Mouse (Mus musculus) neural tube, embryonic 14.5 days (tissue): ENCODE measurements around the gene Rab26. TPM values are rescaled to one million over a fixed set of nuclear protein-coding genes. Genes with fewer than 3 reads are reported as not detected.
A peak's percentile ranks its signal among the peaks of the same experiment; 100 is the strongest.

Source experiments
- ATAC-seq: fragments of 200-750 bp; cut with Nextera tagmentation; 2 replicates; pipeline ENCODE4 v1.8.0; 2017; ENCODE audit warnings: low read depth, mild to moderate bottlenecking, moderate TSS enrichment, moderate library complexity
- H3K27ac ChIP-seq: fragments of 300-500 bp; sonication (generic); 2 replicates; pipeline ENCODE4 v1.5.1; 2014; ENCODE audit warnings: low read depth, mild to moderate bottlenecking, control low read depth, low read length, moderate library complexity, mixed read lengths
- H3K27me3 ChIP-seq: fragments of 300-500 bp; sonication (generic); 2 replicates; pipeline ENCODE4 v1.6.1; 2014; ENCODE audit warnings: low read length; ENCODE audit not compliant: control insufficient read depth, insufficient read depth
- H3K36me3 ChIP-seq: fragments of 300-500 bp; sonication (generic); 2 replicates; pipeline ENCODE4 v1.6.1; 2014; ENCODE audit warnings: low read length, mixed read lengths; ENCODE audit not compliant: control insufficient read depth, insufficient read depth
- H3K4me1 ChIP-seq: fragments of 300-500 bp; sonication (generic); 2 replicates; pipeline ENCODE4 v1.6.1; 2014; ENCODE audit warnings: low read length; ENCODE audit not compliant: control insufficient read depth, insufficient read depth
- H3K4me2 ChIP-seq: fragments of 300-500 bp; sonication (generic); 2 replicates; pipeline ENCODE4 v1.6.1; 2014; ENCODE audit warnings: mild to moderate bottlenecking, low read depth, low read length, control low read depth
- H3K4me3 ChIP-seq: fragments of 300-500 bp; sonication (generic); 2 replicates; pipeline ENCODE4 v1.5.1; 2014; ENCODE audit warnings: low read depth, low read length, control low read depth, mixed read lengths
- H3K9ac ChIP-seq: fragments of 300-500 bp; sonication (generic); replicated peaks from 2 replicates; pipeline ENCODE4 v1.6.1; 2014; ENCODE audit warnings: low read depth, mild to moderate bottlenecking, control low read depth, low read length, mixed read lengths
- H3K9me3 ChIP-seq: fragments of 300-500 bp; sonication (generic); 2 replicates; pipeline ENCODE4 v1.6.1; 2016; ENCODE audit warnings: low read length; ENCODE audit not compliant: control insufficient read depth
- WGBS: fragments of 180-500 bp; shearing (Covaris S2); extraction: QIAGEN DNeasy Blood & Tissue Kit; methylation state at CpG from one replicate; pipeline ENCODE4 v1.1.7; 2014; 5-methylcytosine and 5-hydroxymethylcytosine counted together
- polyA plus RNA-seq: library from polyadenylated mRNA; unstranded; fragments of >200 nt; fragmentation: Nextera tagmentation; extraction: Ambion mirVana; gene quantifications from 2 replicates; pipeline ENCODE4 v1.2.1, GENCODE M21; 2014

Rab26 gene
- polyA plus RNA-seq, 1 experiment from 2014 or later, result 5.7 TPM

DNA sequence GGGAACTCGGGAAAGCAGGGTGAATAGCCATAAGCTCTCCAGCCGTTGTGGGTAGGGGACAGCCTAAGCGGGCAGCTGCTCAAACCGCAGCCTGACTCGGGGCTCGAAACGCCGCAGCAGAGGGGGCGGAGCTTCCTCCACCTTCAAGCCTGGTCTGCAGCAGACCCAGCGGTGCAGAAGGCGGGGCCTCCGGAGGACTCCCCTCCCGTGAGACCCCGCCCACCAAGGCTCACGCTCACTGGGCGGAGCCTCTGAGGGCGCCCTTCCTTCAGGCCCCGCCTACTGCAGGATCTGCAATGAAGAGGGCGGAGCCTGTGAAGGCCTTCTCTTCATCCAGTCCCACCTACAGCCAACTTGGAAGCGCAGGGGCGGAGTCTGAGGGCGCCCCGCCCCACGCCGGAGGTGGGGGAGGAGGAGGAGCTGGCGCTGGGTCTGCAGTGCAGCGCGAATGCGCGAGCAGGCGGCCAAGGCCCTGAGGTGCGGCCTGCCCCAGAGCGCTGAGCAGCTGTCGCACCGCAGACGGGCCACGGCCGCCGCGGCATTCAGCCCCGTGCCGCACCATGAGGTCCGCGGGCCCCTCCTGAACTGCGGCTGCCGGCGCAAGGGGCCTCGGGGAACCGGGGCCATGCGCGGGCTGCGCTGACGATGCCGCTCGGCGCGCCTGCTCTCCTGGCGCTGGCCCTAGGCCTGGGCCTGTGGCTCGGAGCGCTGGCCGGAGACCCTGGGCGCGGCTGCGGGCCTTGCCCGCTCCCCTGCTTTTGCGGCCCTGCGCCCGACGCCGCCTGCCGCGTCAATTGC, 15.8 kb upstream of the Rab26 start, which contains the start of gene Pkd1:
TSS of gene Pkd1 (plus strand) at position 217 of the 798 bp plus-strand sequence.
- Histone ChIP-seq H3K36me3 (no peaks in the 10 kb centered on the region), H3K27ac (peak within 1 kb of the TSS; percentile 96), H3K4me2 (peak within 1 kb of the TSS; percentile 91), H3K27me3 (no peaks in the 10 kb centered on the region), H3K9me3 (no peaks in the 10 kb centered on the region), H3K4me3 (peak within 1 kb of the TSS; percentile 86), H3K4me1 (peaks cover 25% of the 10 kb centered on the region), H3K9ac (peak within 1 kb of the TSS; percentile 96)
- under 1% methylated on average over 67 of the region's 72 CpGs for WGBS
- peak; percentile 95 for ATAC-seq

DNA sequence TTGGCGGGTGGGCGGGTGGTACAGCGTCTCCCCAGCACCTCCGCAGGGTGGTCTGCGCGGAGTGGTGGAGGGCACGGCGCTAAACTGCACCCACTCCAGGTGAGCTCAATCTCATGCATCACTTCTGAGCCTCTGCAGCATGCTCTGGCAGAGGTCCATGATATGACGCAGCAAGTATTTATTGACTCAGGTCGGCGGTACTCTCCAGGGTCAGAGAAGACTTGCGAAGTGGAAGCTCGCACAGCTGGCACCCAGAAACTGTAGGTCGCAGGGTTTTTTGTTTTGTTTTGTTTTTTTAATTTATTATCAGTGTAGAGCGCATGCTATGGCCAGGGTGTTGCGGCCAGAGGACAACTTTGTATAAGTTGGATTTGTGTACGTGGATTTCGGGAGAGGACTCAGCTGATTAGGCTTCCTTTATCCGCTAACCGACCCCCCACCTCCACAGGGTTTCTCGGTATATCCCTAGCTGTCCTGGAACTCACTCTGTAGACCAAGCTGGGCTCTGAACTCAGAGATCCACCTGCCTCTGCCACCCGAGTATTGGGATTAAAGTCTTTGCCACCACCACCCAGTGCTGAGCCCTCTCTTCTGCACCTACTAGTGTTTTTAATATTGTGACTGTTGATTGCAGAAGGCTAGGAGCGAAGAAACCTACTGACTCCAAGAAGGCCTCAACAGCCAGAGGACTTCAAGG, 15.1 kb upstream of the Rab26 start:
- peak; percentile 22; the same call in 1 of the 2 replicates for ATAC-seq
- H3K4me2 ChIP-seq, result peak overlapping the region; percentile 91
- H3K27ac ChIP-seq, result peak overlapping the region; percentile 55; the same call in 1 of the 2 replicates
- H3K4me3 ChIP-seq, result peak overlapping the region; percentile 86
- 0 out of 2 replicates have a peak overlapping the region, but pooled peaks have one; percentile 16 for H3K9ac ChIP-seq
- H3K36me3 ChIP-seq, result no peaks in the 10 kb centered on the region
- WGBS, result 4% methylated on average over 23 of the region's 23 CpGs
- H3K9me3 ChIP-seq, result no peaks in the 10 kb centered on the region
- no peaks in the 10 kb centered on the region for H3K27me3 ChIP-seq
- H3K4me1 ChIP-seq, result peaks cover 25% of the 10 kb centered on the region

DNA sequence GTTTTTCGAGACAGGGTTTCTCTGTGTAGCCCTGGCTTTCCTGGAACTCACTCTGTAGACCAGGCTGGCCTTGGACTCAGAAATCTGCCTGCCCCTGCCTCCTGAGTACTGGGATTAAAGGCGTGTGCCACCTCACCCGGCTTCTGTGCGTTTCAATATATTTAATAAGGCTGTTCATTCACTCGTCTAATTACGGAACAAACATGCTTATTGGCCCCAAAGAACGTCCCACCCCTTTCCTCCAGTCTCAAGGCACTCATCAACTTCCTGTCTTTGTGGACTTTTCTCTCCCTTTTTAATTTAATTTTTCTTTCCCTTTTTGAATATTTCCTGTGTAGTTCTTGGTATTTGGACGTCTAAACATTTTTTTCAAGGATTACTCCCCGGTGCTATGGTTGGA, 14.4 kb upstream of the Rab26 start:
- 42% methylated on average over 9 of the region's 9 CpGs for WGBS
- no peak for ATAC-seq
- peak overlapping the region; percentile 86 for H3K4me3 ChIP-seq
- H3K27me3 ChIP-seq, result no peaks in the 10 kb centered on the region
- H3K27ac ChIP-seq, result no peak overlapping the region
- H3K4me1 ChIP-seq, result peaks cover 25% of the 10 kb centered on the region
- peak overlapping the region; percentile 91; the same call in 1 of the 2 replicates for H3K4me2 ChIP-seq
- no peak overlapping the region for H3K9ac ChIP-seq
- H3K36me3 ChIP-seq, result no peaks in the 10 kb centered on the region
- no peaks in the 10 kb centered on the region for H3K9me3 ChIP-seq

DNA sequence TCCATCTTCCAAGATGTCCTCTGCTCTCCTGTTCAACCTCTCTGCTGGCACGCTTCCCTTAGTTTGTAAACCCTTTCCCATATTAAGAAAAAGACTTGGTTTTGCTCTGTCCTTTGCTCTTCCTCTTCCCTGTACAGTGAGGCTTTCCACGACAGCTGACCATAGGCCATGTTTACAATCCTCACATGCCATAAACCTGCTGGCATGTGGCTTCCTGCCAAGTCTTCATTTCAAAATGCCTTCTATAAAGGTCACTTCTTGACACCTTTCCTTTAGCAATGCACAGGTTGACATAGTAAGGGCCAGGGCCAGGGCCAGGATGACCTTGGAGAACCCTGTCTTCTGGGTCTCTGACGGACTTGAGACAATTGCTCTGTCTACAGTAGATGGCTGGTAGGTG, 12.2 kb upstream of the Rab26 start:
- no peak overlapping the region for H3K4me2 ChIP-seq
- 80% methylated on average over 3 of the region's 3 CpGs for WGBS
- no peak for ATAC-seq

DNA sequence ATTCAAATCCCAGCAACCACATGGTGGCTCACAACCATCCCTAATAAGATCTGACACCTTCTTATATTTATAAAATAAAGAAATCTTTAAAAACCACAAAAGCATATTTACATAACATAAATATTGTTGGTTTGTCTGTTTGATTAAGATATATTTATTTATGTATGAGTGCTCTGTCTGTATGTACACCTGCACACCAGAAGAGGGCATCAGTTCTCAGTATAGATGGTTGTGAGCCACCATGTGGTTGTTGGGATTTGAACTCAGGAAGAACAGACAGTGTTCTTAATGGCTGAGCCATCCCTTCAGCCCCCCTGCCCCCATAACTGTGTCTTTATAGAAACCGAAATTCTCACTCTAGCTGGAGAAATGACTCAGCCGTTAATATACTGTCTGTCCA, 11.2 kb upstream of the Rab26 start:
- H3K9me3 ChIP-seq, result no peaks in the 10 kb centered on the region
- no peaks in the 10 kb centered on the region for H3K27me3 ChIP-seq
- H3K27ac ChIP-seq, result no peak overlapping the region
- no peak overlapping the region for H3K4me2 ChIP-seq
- no peak for ATAC-seq
- H3K9ac ChIP-seq, result no peak overlapping the region
- H3K36me3 ChIP-seq, result no peaks in the 10 kb centered on the region
- H3K4me1 ChIP-seq, result peaks cover 4% of the 10 kb centered on the region; the same call in 1 of the 2 replicates
- H3K4me3 ChIP-seq, result no peak overlapping the region
- WGBS, result 86% methylated on average over 2 of the region's 2 CpGs

More for the DNA sequence above, 12.2 kb upstream of the Rab26 start:
- Histone ChIP-seq H3K27ac (no peak overlapping the region), H3K4me1 (peaks cover 10% of the 10 kb centered on the region), H3K27me3 (no peaks in the 10 kb centered on the region), H3K4me3 (no peak overlapping the region), H3K36me3 (no peaks in the 10 kb centered on the region), H3K9ac (no peak overlapping the region), H3K9me3 (no peaks in the 10 kb centered on the region)

DNA sequence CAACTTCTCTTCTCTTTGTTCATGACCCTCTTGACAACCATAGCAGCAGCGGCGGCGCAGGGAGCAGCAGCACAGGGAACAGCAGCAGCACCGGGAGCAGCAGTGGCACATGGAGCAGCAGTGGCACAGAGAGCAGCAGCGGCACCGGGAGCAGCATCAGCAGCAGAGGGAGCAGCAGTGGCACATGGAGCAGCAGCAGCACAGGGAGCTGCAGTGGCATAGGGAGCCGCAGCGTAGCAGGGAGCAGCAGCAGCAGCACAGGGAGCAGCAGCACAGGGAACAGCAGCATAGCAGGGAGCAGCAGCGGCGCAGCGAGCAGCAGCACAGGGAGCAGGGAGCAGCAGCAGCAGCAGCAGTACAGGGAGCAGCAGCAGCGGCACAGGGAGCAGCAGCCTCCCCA, 10.6 kb upstream of the Rab26 start:
- 19% methylated on average over 12 of the region's 12 CpGs for WGBS
- H3K36me3 ChIP-seq, result no peaks in the 10 kb centered on the region
- H3K4me2 ChIP-seq, result no peak overlapping the region
- H3K9ac ChIP-seq, result no peak overlapping the region
- no peaks in the 10 kb centered on the region for H3K9me3 ChIP-seq
- H3K27me3 ChIP-seq, result no peaks in the 10 kb centered on the region
- peaks cover 4% of the 10 kb centered on the region; the same call in 1 of the 2 replicates for H3K4me1 ChIP-seq
- no peak overlapping the region for H3K4me3 ChIP-seq
- H3K27ac ChIP-seq, result no peak overlapping the region
- ATAC-seq, result no peak

DNA sequence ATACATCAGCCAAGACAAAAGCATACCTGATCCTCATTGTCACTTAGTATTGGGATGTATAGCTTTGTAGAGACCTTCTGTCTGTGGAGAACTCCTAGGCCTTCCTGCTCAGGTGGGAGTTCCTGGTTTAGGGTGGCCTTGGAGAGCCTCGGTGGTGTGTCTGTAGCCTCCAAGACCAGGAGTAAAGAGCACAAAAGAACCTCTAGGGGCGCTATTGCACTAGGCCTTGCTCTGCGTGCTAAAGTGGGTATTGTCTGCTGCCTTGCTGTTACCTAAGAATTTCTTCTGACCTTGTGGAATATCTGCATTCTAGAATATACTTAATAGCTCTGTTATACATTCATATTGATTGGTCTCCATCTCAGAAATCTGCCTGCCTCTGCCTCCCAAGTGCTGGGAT, 6.4 kb upstream of the Rab26 start:
- no peak; the same call in 1 of the 2 replicates for ATAC-seq
- Histone ChIP-seq H3K9me3 (no peaks in the 10 kb centered on the region), H3K4me1 (no peaks in the 10 kb centered on the region), H3K9ac (no peak overlapping the region), H3K4me2 (no peak overlapping the region), H3K4me3 (no peak overlapping the region), H3K36me3 (no peaks in the 10 kb centered on the region), H3K27ac (no peak overlapping the region), H3K27me3 (no peaks in the 10 kb centered on the region)
- 3% methylated on average over 3 of the region's 3 CpGs for WGBS

DNA sequence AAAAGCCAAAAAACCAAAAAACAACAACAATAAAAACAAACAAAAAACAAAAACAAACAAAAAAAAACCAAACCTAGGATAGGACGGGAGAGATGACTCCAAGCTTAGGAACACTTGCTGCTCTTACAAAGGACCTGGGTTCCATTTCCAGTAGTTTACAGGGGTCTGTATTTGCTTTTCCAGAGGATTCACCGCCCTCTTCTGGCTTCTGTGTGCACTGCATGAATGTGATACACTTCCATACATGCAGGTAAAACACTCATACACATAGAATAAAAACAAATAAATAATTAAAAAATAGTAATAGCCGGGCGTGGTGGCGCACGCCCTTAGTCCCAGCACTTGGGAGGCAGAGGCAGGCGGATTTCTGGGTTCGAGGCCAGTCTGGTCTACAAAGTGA, 4.9 kb upstream of the Rab26 start:
- Histone ChIP-seq H3K9ac (no peak overlapping the region), H3K9me3 (no peaks in the 10 kb centered on the region), H3K4me1 (no peaks in the 10 kb centered on the region), H3K27ac (no peak overlapping the region), H3K4me2 (no peak overlapping the region), H3K4me3 (no peak overlapping the region), H3K27me3 (no peaks in the 10 kb centered on the region), H3K36me3 (no peaks in the 10 kb centered on the region)
- WGBS, result 76% methylated on average over 8 of the region's 8 CpGs
- ATAC-seq, result no peak

DNA sequence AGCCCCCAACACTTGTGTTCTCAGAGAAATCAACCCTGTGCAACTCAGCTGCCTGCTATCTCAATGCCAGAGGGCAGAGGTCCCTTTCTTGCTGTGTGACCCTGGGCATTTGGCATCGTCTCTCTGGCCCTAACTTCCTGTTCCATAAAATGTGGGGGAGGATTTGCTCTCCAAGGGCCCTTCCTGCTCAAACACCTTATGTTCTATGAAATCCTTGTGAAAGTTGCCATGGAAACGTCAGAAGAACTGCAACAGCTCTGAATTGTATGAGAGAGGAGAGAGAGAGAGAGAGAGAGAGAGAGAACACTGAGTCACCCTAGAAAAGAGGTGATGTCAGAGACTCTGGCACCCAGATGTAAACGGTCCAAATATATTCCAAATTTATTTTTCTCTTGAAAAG, 3.5 kb upstream of the Rab26 start:
- Histone ChIP-seq H3K36me3 (no peaks in the 10 kb centered on the region), H3K4me1 (no peaks in the 10 kb centered on the region), H3K27me3 (no peaks in the 10 kb centered on the region), H3K4me2 (no peak overlapping the region), H3K27ac (no peak overlapping the region), H3K4me3 (no peak overlapping the region), H3K9me3 (no peaks in the 10 kb centered on the region), H3K9ac (no peak overlapping the region)
- no peak for ATAC-seq
- WGBS, result 36% methylated on average over 3 of the region's 3 CpGs
